22 mouse cellular contexts compared by ENCODE assay signal in the genomic region with DNA sequence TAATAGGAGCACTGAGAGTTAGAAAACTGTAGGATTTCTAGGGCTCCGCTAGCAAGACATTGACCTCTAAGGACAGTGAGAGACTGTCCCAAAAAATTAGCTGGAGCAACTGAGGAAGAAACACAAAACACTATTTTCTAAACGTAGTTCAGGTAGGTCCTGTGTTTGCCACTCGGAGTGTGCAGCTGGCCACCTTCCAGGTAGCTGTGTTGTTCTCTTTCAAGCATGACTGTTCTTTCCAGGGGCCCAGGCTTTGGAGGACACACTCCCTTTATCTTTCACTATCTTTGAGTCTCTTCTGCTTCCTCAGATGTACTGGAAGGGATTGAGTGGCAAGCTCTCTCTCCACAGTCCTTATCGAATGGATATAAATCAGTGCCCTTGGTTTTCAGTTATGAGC.
"Had no signal": no experiment of that assay in that cellular context is flagged by ENCODE, and none has a peak within 500 bp of the region (broad histone marks: within the 10 kb centered on the region; RNA-seq: fewer than 3 reads in every experiment).

No protein-coding gene starts in this region.

- H3K9me3 ChIP-seq: lung, embryonic 15.5 days; megakaryocyte, embryonic 14.5 days; midbrain, embryonic 10.5 days; midbrain, embryonic 12.5 days; neural tube, embryonic 13.5 days; neural tube, embryonic 15.5 days had no signal

- H3K9ac ChIP-seq: lung, embryonic 15.5 days; midbrain, embryonic 12.5 days; neural tube, embryonic 13.5 days; neural tube, embryonic 15.5 days had no signal

- ATAC-seq: lung, postnatal 0 days; midbrain, embryonic 16.5 days had no signal

- H3K36me3 ChIP-seq: lung, embryonic 15.5 days; midbrain, embryonic 12.5 days had no signal

- DNase-seq: lung, adult 2 months; lung, postnatal 14 days; lung, postnatal 36 days; midbrain, embryonic 14.5 days; retina, postnatal 1 day; right cerebral cortex, adult 18-20 months; right cerebral cortex, postnatal 25 days; right cerebral cortex, postnatal 4 days; spleen, adult 18-20 months; thymus, adult 18-20 months; thymus, postnatal 14 days; thymus, postnatal 36 days had no signal

- H3K27ac ChIP-seq: lung, embryonic 15.5 days; macrophage; midbrain, embryonic 10.5 days; midbrain, embryonic 12.5 days; neural tube, embryonic 13.5 days; neural tube, embryonic 15.5 days had no signal

- H3K4me2 ChIP-seq: lung, embryonic 15.5 days; midbrain, embryonic 12.5 days; neural tube, embryonic 13.5 days; neural tube, embryonic 15.5 days had no signal

- H3K4me3 ChIP-seq: lung, embryonic 15.5 days; megakaryocyte, embryonic 14.5 days; midbrain, embryonic 10.5 days; midbrain, embryonic 12.5 days; myocyte; neural tube, embryonic 13.5 days; neural tube, embryonic 15.5 days had no signal
